Mouse (Mus musculus): ENCODE data around the gene Tapbp.

DNA sequence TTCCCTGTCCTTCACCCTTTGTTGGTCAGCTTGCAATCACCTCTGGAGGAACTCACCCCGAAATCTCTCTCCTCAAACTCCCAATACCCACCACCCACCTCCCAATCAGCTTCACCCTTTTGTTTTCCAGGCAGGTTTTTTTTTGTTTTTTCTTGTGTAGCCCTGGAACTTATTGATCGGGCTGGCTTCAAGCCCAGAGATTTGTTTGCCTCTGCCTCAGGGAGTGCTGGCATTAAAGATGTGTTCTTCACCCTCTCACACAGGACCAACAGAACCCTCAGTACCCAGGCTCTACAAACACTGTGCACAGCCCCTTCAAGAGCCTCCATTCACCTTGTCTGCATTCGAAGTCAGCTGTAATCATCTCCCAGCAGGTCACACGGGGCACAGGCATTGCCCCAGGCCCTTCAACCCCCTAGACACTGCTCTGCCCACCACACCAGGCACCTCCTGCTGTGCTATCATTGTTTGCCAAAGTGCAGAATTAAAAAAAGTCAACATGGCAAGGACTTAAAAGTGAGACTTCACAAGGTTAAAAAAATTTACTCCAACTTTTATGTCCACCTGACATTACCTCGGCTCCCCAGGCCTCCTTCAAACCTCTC, 38.4 kb downstream of the Tapbp start:
- TF ChIP-seq HCFC1 (IDR thresholded peaks at IDR 0.05; ENCODE audit: borderline replicate concordance, insufficient read depth, low read length) (no peak), ZNF384 (IDR thresholded peaks at IDR 0.05; ENCODE audit: low read depth, low read length) (no peak), CHD2 (IDR thresholded peaks at IDR 0.05; ENCODE audit: low read depth, low read length) (no peak)
